Mouse (Mus musculus): ENCODE measurements around the gene Dnajb14. TPM values are rescaled to one million over a fixed set of nuclear protein-coding genes. Genes with fewer than 3 reads are reported as not detected.
"Not testable (repeated sequence)": the region's sequence is repeated elsewhere in the genome, so short reads cannot be mapped to it uniquely, and the experiment has no call there.

Gene Dnajb14
- total and polyA plus RNA-seq, 3 experiments, result 3.3 to 22.1 (median 20.6) TPM

- no peak for DNase-seq
Measured at GRCm38 (mm10) chr3:137863330-137864123, 3.9 kb upstream of the Dnajb14 start.

GRCm38 (mm10) chr3:137864124-137864987 lies 3.1 kb upstream of the Dnajb14 start, which contains the start of gene H2afz:
Gene H2afz, plus strand, starts transcription at chr3:137864487.
- DNase-seq, result peak; percentile 99

DNA sequence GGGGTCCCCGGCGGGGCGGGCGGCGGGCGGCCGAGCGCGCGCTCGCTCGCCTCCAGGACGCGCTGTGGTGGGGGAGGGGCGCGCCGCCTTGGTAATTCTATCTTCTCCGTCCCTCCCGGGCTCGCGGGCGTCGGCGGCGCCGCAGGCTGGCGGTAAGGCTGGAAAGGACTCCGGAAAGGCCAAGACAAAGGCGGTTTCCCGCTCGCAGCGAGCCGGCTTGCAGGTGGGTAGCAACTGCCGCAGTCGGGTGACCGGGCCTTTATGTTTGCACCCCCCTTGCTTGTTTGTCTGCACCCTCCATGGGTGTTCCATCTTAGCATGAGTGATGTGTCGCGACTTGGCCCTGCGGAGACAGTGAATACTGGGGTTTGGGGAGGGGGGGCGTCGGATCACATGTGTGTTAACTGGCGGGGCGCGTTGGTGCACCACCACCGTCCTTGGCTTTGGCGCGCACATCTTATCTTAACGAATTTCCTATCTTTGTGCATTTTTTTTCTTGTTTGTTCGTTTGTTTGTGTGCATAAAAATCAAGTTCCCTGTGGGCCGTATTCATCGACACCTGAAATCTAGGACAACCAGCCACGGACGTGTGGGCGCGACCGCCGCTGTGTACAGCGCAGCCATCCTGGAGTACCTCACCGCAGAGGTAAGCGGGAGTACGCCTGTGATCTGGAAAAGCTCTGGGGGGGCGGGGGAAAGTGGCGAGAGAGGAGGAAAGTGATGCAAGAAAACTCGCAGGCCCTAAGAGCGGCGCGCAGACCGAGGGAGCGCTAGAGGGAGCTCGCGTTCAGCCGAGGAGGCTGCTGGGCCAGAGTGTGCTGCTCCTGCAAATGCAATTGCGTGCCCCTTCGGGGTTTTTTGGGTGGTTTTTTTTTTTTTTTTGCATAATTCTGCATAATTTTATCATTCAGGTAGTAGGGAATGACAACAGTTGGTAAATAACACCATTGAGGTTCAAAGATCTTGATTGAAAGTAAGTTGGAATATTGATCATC lies 2.2 kb upstream of the Dnajb14 start:
- peak; percentile 89 for DNase-seq

DNA sequence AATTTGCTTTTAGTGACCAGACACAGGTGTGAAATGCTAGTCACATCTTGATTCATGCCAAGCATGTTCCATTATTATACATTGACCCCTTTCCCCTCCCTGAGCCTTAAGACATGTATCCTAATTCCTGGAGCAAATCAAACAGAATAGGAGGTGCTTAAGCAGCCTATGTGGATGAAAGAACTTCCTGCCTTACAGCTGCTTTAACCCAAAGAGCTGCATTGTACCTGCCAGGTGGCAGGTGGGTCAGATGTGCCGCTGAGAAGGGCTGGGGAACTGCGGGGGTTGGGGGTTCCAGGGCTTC lies 390 bp upstream of the Dnajb14 start:
- no peak for DNase-seq

DNA sequence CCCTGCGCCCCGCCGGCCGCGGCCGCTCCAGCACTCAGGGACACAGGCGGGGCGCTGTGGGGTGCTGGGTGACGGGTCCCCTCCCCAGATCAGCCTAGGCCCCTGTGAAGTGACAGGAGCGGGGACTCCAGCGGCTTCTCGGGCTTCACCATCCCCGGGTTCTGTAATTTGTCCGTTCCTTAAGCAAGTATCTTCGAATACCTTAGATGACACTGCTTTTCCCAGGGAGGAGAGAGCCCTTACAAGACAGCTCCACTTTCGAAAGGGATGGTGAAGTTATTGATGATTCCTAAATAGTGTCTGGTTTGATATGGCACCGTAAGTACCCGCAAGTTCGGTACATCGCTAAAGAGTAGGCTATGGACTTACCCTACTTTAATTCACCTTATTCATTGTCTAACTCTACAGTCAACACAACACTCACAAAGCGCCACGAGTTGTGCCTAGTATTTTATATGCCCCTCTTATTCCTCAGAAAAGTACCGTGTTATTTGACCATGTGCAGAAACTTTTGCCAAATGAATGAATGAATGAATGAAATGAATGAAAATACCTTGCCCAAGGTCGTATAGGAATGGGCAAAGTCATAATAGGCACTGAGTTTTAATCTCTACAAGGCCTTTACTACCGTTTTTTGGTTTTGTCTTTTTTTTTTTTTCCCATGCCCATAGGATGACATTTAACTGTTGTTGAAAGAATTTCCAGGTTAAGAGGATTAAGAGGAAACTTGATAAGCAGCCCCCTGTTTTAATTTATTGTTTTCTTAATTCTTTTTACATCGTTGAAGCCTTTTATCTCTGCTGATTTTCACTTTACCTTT lies 829 bp downstream of the Dnajb14 start:
- DNase-seq, result no peak

- DNase-seq, result no peak
Measured at GRCm38 (mm10) chr3:137869395-137869794, 1.9 kb downstream of the Dnajb14 start.

GRCm38 (mm10) chr3:137879313-137879712 lies 11.8 kb downstream of the Dnajb14 start:
- DNase-seq, result no peak

- no peak for DNase-seq
Measured at GRCm38 (mm10) chr3:137880109-137880748, 12.8 kb downstream of the Dnajb14 start.

DNA sequence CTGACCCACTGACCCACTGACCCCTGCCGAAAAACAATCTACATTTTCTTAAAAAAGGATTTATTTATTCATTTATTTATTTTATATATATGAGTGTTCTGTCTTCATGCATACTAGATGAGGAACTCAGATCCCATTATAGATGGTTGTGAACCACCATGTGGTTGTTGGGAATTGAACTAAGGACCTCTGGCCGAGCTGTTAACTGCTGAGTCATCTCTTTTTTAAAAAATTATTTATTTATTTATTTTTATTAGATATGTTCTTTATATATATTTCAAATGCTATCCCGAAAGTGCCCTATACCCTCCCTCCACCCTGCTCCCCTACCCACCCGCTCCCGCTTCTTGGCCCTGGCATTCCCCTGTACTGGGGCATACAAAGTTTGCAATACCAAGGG lies 13.6 kb downstream of the Dnajb14 start:
- no peak for DNase-seq

DNA sequence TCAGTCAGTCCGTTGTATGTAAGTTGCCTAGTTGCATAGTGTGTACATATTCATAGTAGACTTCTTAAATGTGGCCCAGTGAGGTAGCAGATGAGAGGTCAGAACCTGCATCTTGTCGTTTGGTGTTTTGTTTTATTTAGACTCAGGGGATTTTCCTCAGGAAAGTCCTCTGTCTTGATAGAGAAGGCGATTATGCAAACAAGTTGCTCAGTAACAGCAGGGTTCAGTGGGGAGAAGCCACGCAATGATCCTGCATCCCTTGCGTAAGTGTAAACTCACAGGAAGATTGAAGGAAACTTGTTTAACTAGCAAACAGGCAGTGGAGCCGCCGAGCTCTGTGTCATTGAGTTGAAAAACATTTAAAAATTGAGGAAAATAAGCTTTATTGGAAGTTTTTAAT lies 20.5 kb downstream of the Dnajb14 start:
- no peak for DNase-seq

DNA sequence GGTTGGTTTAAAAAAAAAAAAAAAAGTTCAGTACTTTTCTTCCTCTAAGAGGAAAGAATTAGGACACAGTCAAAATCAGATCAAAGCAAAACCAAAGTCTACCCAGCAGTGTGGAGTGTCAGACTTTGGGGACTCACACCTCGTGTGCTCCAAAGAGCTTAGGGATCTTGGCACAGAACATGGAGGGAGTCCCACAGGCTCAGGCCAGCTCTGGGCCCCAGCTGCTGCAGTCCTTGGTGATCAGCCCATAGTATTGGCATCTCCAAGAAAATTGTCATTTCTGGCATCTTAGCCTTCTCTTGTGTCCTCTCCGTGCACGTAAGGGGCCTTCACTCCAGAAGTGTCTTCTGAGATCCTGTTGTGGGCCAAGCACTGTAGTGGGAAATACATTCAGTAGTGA lies 23.6 kb downstream of the Dnajb14 start:
- DNase-seq, result no peak

DNA sequence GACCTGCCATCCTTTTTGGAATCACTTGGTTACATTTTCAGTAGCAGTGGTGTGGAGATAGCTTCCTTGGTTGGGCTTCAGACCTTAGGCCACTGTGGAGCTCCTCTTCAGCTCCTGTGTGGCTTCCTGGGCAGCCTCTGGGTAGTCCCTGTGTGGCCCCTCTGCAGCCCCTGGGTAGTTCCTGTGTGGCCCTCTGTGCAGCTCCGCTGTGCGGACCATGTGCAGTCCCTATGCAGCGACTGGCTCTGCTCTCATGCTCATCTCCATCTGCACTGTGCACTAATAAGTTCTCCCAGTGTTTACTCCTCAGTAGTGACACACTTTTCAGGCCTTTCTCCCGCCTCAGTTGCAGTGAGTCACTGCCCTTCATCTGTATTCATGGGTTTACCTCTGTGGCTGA lies 24.6 kb downstream of the Dnajb14 start:
- DNase-seq, result no peak

- DNase-seq, result no peak
Measured at GRCm38 (mm10) chr3:137893789-137894188, 26.3 kb downstream of the Dnajb14 start.

DNA sequence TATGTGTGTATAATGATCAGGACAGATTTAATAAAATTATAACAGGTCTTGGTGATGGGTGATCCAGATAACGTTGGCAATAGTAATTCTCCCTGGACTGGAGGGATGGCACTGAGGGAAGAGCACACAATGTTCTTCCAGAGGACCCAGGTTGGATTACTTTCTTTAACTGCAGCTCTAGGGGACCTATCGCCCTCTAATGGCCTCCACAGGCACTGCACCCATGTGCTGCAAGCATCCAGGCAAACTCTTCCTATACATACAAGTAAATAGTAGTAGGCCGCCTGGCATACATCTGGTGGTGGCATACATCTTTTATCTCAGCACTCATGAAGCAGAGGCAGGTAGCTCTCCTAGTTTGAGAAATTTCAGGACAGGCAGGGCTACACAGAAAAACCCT lies 27.7 kb downstream of the Dnajb14 start:
- DNase-seq, result no peak

- no peak for DNase-seq
Measured at GRCm38 (mm10) chr3:137896386-137896785, 28.9 kb downstream of the Dnajb14 start.

DNA sequence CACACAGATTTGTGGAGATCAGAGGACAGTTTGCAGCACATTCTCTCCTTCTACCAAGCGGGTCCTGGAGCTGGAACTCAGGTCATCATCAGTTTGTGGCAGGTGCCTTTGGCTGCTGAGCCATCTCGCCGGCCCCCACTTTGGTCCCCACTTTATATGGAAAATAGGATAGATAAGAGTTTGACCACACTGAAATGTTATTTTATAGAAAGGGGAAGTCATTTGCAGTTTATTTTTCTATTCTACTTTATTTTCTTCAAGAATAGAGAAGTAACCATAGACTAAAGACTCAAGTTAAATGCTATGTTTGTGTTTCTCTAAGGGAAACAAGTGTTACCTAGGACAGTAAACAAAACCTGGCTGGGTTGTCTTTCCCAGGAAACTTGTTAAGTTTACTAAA lies 29.4 kb downstream of the Dnajb14 start:
- no peak for DNase-seq

GRCm38 (mm10) chr3:137897685-137898084 lies 30.2 kb downstream of the Dnajb14 start:
- DNase-seq, result no peak

DNA sequence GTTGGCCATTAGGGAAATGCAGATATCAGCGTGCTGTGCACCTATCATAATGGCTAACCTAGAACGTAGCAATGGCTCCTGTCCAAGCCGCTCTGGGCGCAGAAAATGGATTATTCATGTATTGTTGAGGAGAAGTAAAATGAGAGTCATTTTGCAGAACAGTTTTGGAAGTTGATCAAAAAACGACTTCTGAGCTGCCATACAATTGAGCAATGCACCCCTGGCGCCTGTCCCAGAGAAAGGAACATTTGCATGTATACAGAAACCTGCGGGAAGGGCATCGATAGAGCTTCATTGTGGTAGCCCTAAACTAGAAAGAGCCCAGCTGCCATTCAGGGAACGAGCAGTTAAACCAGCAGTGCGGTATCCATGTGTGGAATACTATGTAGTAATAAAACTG lies 32.7 kb downstream of the Dnajb14 start:
- DNase-seq, result peak; percentile 65

DNA sequence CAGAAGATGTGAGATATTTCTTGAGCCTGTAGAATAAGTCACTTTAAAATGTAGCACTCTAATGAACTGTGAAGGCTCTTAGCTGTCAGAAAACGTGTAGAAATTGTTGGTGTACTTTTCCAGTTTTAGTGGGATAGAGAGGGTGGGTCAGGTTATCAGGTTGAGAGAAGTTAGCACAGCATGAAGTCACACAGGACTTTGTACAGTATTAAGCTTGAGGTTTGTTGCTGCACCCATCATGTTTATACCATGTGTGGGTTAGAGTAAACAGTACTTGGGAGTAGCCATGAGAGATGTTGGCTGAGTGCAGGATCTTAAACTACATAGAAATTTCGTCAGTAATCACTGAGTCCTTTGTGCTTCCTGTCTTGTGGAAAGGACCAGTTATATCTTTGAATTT lies 45.6 kb downstream of the Dnajb14 start:
- DNase-seq, result no peak

DNA sequence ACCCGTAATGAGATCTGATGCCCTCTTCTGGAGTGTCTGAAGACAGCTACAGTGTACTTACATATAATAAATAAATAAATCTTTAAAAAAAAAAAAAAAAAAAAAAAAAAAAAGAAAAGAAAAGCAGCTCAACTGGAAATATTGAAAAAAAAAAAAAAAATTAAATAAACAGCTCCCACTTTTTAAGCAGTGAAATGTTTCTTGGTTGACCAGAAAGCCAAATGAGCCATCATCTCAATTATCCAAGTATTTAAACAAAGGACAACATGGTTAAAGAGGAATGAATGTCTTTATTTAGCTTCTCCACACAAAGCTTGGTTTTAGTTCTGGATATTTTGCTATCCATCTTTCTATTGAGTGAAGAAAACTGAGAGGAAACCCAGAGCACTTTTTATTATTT lies 47.1 kb downstream of the Dnajb14 start:
- not testable (repeated sequence) for DNase-seq

- DNase-seq, result no peak
Measured at GRCm38 (mm10) chr3:137917694-137918171, 50.3 kb downstream of the Dnajb14 start.

Measured in adrenal gland, adult 2 months (tissue).